In genomic region chr3:154663976-154664581, GRCm38 (mm10) we compare ENCODE assay signal across 9 mouse cellular contexts. TPM values are rescaled to one million over a fixed set of nuclear protein-coding genes. Genes with fewer than 3 reads are reported as not detected.
DNase-seq lines count a peak whose midpoint lies in the region; ATAC-seq and TF ChIP-seq lines count a peak whose summit lies in the region.
"Had no signal": no experiment of that assay in that cellular context is flagged by ENCODE, and none has a peak within 500 bp of the region (broad histone marks: within the 10 kb centered on the region; RNA-seq: fewer than 3 reads in every experiment).

No protein-coding gene starts in this region.

- no peak for DNase-seq in lung, postnatal 4 days
- peak; percentile 34 for DNase-seq in embryonic facial prominence, embryonic 11.5 days (ENCODE audit: low spot score)
- DNase-seq in layer of hippocampus, adult 9-11 months, result peak; percentile 83
- peak; percentile 46 for DNase-seq in stomach, postnatal 0 days (ENCODE audit: low spot score)
- no peak for DNase-seq in adipocyte (ENCODE audit: low spot score)

- H3K36me3 ChIP-seq in lung, embryonic 16.5 days (ENCODE audit: control insufficient read depth, insufficient read depth, low read length), result no peaks in the 10 kb centered on the region
- H3K36me3 ChIP-seq in embryonic facial prominence, embryonic 11.5 days (replicated peaks; ENCODE audit: control insufficient read depth, insufficient read depth, low read depth, low read length), result no peaks in the 10 kb centered on the region
- no peaks in the 10 kb centered on the region for H3K36me3 ChIP-seq in midbrain, embryonic 12.5 days
- no peaks in the 10 kb centered on the region for H3K36me3 ChIP-seq in stomach, postnatal 0 days (ENCODE audit: control insufficient read depth, insufficient read depth, low read length)

- 3% methylated on average over 25 of the region's 27 CpGs for WGBS in lung, embryonic 16.5 days
- 5% methylated on average over 25 of the region's 27 CpGs for WGBS in embryonic facial prominence, embryonic 11.5 days
- WGBS in midbrain, embryonic 12.5 days, result 3% methylated on average over 24 of the region's 27 CpGs
- WGBS in stomach, postnatal 0 days, result 2% methylated on average over 26 of the region's 27 CpGs

- H3K4me2 ChIP-seq in lung, embryonic 16.5 days (ENCODE audit: low read depth, low read length), result peak overlapping the region; percentile 42
- H3K4me2 ChIP-seq in embryonic facial prominence, embryonic 11.5 days (ENCODE audit: low read depth, low read length), result peak overlapping the region; percentile 69
- peak overlapping the region; percentile 74 for H3K4me2 ChIP-seq in midbrain, embryonic 12.5 days (replicated peaks)
- peak overlapping the region; percentile 52 for H3K4me2 ChIP-seq in stomach, postnatal 0 days (replicated peaks; ENCODE audit: low read depth)

- H3K27me3 ChIP-seq in lung, embryonic 16.5 days (ENCODE audit: control insufficient read depth, insufficient read depth, low read depth, low read length), result peaks cover 31% of the 10 kb centered on the region
- H3K27me3 ChIP-seq in embryonic facial prominence, embryonic 11.5 days (ENCODE audit: control insufficient read depth, insufficient read depth, low read length), result peaks cover 13% of the 10 kb centered on the region
- H3K27me3 ChIP-seq in midbrain, embryonic 12.5 days, result peaks cover 23% of the 10 kb centered on the region
- H3K27me3 ChIP-seq in stomach, postnatal 0 days (ENCODE audit: control insufficient read depth, insufficient read depth, low read length), result no peaks in the 10 kb centered on the region

- H3K27ac ChIP-seq in lung, embryonic 16.5 days (ENCODE audit: low read length), result no peak overlapping the region
- H3K27ac ChIP-seq in embryonic facial prominence, embryonic 11.5 days (replicated peaks; ENCODE audit: low read depth, low read length), result no peak overlapping the region
- peak overlapping the region; percentile 69 for H3K27ac ChIP-seq in midbrain, embryonic 12.5 days (replicated peaks)
- H3K27ac ChIP-seq in stomach, postnatal 0 days (replicated peaks), result no peak overlapping the region

- ATAC-seq in lung, embryonic 16.5 days (ENCODE audit: low read depth), result peak; percentile 82
- ATAC-seq in embryonic facial prominence, embryonic 11.5 days (replicated peaks; ENCODE audit: insufficient number of reproducible peaks, low FRiP score, low TSS enrichment, low read depth), result peak; percentile 60
- peak; percentile 40 to 59 for ATAC-seq in hematopoietic stem cell, adult 5-6 weeks (replicated peaks in 1 of 2; ENCODE audit: insufficient read depth in 1 of 2, low FRiP score in 2 of 2, low TSS enrichment in 1 of 2, low read depth in 1 of 2, poor library complexity in 2 of 2, severe bottlenecking in 2 of 2)
- peak; percentile 90 for ATAC-seq in midbrain, embryonic 12.5 days (ENCODE audit: low FRiP score, low read depth)
- peak; percentile 72 for ATAC-seq in stomach, postnatal 0 days (ENCODE audit: low FRiP score, low TSS enrichment)

- no peaks in the 10 kb centered on the region for H3K4me1 ChIP-seq in lung, embryonic 16.5 days (replicated peaks; ENCODE audit: control insufficient read depth, insufficient read depth, low read length)
- no peaks in the 10 kb centered on the region; the same call in 1 of the 2 replicates for H3K4me1 ChIP-seq in embryonic facial prominence, embryonic 11.5 days (ENCODE audit: control insufficient read depth, insufficient read depth, low read length)
- H3K4me1 ChIP-seq in midbrain, embryonic 12.5 days, result peaks cover 18% of the 10 kb centered on the region
- H3K4me1 ChIP-seq in stomach, postnatal 0 days (replicated peaks; ENCODE audit: control insufficient read depth, insufficient read depth), result no peaks in the 10 kb centered on the region

- TF ChIP-seq EP300 in stomach, postnatal 0 days (optimal IDR thresholded peaks at IDR 0.05), result no peak

- H3K4me3 ChIP-seq in lung, embryonic 16.5 days (ENCODE audit: low read length), result peak overlapping the region; percentile 29
- peak overlapping the region; percentile 31 for H3K4me3 ChIP-seq in embryonic facial prominence, embryonic 11.5 days (ENCODE audit: low read depth, low read length)
- H3K4me3 ChIP-seq in midbrain, embryonic 12.5 days, result peak overlapping the region; percentile 46
- H3K4me3 ChIP-seq in stomach, postnatal 0 days (ENCODE audit: low read depth, low read length), result peak overlapping the region; percentile 19; the same call in 1 of the 2 replicates

- H3K9ac ChIP-seq in lung, embryonic 16.5 days (ENCODE audit: low read length), result no peak overlapping the region
- H3K9ac ChIP-seq in embryonic facial prominence, embryonic 11.5 days (replicated peaks; ENCODE audit: low read length), result peak overlapping the region; percentile 7; the same call in 1 of the 2 replicates
- peak overlapping the region; percentile 56 for H3K9ac ChIP-seq in midbrain, embryonic 12.5 days (replicated peaks)
- no peak overlapping the region for H3K9ac ChIP-seq in stomach, postnatal 0 days (ENCODE audit: low read length)

- no peaks in the 10 kb centered on the region for H3K9me3 ChIP-seq in lung, embryonic 16.5 days (ENCODE audit: control insufficient read depth, low read length)
- no peaks in the 10 kb centered on the region for H3K9me3 ChIP-seq in embryonic facial prominence, embryonic 11.5 days (replicated peaks; ENCODE audit: control insufficient read depth, low read length)
- H3K9me3 ChIP-seq in midbrain, embryonic 12.5 days, result no peaks in the 10 kb centered on the region
- H3K9me3 ChIP-seq in stomach, postnatal 0 days (ENCODE audit: control insufficient read depth, low read length), result no peaks in the 10 kb centered on the region

- no peak for TF ChIP-seq CTCF in stomach, postnatal 0 days (IDR thresholded peaks at IDR 0.05; ENCODE audit: low read depth)

RNA-seq across cellular contexts. Expression of gene Erich3, which starts 0.4 kb away (rescaled TPM):
- 0.23 and 0.25 TPM in 2 replicates for polyA plus RNA-seq in lung, embryonic 16.5 days (2015; fragmentation: Nextera tagmentation; extraction: Ambion mirVana)
- 0.17 and 0.39 TPM in 2 replicates for polyA plus RNA-seq in embryonic facial prominence, embryonic 11.5 days (2014; fragmentation: Nextera tagmentation; extraction: Ambion mirVana)
- not detected in 2 replicates for total RNA-seq in hematopoietic stem cell, adult 5-6 weeks (2017)
- 0.77 and 1.7 TPM in 2 replicates for polyA plus RNA-seq in midbrain, embryonic 12.5 days (2016; fragmentation: Nextera tagmentation; extraction: Ambion mirVana)
- polyA plus RNA-seq in stomach, postnatal 0 days (2015; fragmentation: Nextera tagmentation; extraction: Ambion mirVana), result 0.05 and 0.06 TPM in 2 replicates
- polyA plus RNA-seq: liver, embryonic 16.5 days had no signal

Comparison
In these comparisons a context has a peak if more than half of its experiments do, and no peak if none do; other contexts are left out.
1. H3K9ac ChIP-seq: peak in embryonic facial prominence, embryonic 11.5 days (single experiment) and midbrain, embryonic 12.5 days (single experiment); none in lung, embryonic 16.5 days (single experiment) and stomach, postnatal 0 days (single experiment).
2. DNase-seq: peak in embryonic facial prominence, embryonic 11.5 days (single experiment), layer of hippocampus, adult 9-11 months (single experiment) and stomach, postnatal 0 days (single experiment); none in lung, postnatal 4 days (0 of 2) and adipocyte (single experiment).
3. Peak in every context shown above with its lines, with median percentiles within 50 percentile points of each other: ATAC-seq, H3K4me2 ChIP-seq and H3K4me3 ChIP-seq.